ENCODE assay signal across 9 mouse cellular contexts in genomic region chr3:20130456-20131349, GRCm38 (mm10). TPM values are rescaled to one million over a fixed set of nuclear protein-coding genes. Genes with fewer than 3 reads are reported as not detected.
DNase-seq lines count a peak whose midpoint lies in the region; ATAC-seq lines count a peak whose summit lies in the region.
"Had no signal": no experiment of that assay in that cellular context is flagged by ENCODE, and none has a peak within 500 bp of the region (broad histone marks: within the 10 kb centered on the region; RNA-seq: fewer than 3 reads in every experiment).

No protein-coding gene starts in this region.

- H3K4me2 ChIP-seq in limb, embryonic 12.5 days: no peak overlapping the region
- H3K4me2 ChIP-seq in embryonic facial prominence, embryonic 13.5 days: no peak overlapping the region
- H3K4me2 ChIP-seq in heart, embryonic 16.5 days (ENCODE audit: low read depth, low read length): no peak overlapping the region
- no peak overlapping the region for H3K4me2 ChIP-seq in intestine, embryonic 15.5 days (replicated peaks)

- H3K36me3 ChIP-seq in limb, embryonic 12.5 days: no peaks in the 10 kb centered on the region; the same call in 1 of the 2 replicates
- peaks cover 13% of the 10 kb centered on the region for H3K36me3 ChIP-seq in limb, embryonic 10.5 days
- H3K36me3 ChIP-seq in embryonic facial prominence, embryonic 13.5 days: peaks cover 2% of the 10 kb centered on the region; the same call in 1 of the 2 replicates
- H3K36me3 ChIP-seq in heart, embryonic 16.5 days (ENCODE audit: control insufficient read depth, insufficient read depth): peaks cover 44% of the 10 kb centered on the region
- H3K36me3 ChIP-seq in megakaryocyte, embryonic 14.5 days (replicated peaks; ENCODE audit: low read length): peaks cover 91% of the 10 kb centered on the region
- H3K36me3 ChIP-seq in intestine, embryonic 15.5 days: no peaks in the 10 kb centered on the region

- ATAC-seq in limb, embryonic 12.5 days (ENCODE audit: insufficient number of reproducible peaks, insufficient read depth, low FRiP score, low TSS enrichment, low read depth): peak; percentile 65; the same call in 1 of the 2 replicates
- ATAC-seq in embryonic facial prominence, embryonic 13.5 days (ENCODE audit: insufficient number of reproducible peaks, insufficient read depth, low FRiP score, low TSS enrichment, low read depth): peak; percentile 65; the same call in 1 of the 2 replicates
- ATAC-seq in heart, embryonic 16.5 days (replicated peaks; ENCODE audit: extremely low read depth, insufficient read depth, low FRiP score): peak; percentile 83
- ATAC-seq in megakaryocyte-erythroid progenitor cell, adult 5-6 weeks (replicated peaks; ENCODE audit: low FRiP score, low TSS enrichment, poor library complexity, severe bottlenecking): no peak; the same call in 1 of the 2 replicates
- no peak for ATAC-seq in intestine, embryonic 15.5 days
- ATAC-seq: liver, postnatal 0 days had no signal

- no peaks in the 10 kb centered on the region for H3K27me3 ChIP-seq in limb, embryonic 12.5 days
- H3K27me3 ChIP-seq in limb, embryonic 10.5 days (ENCODE audit: low read depth, poor library complexity, severe bottlenecking): no peaks in the 10 kb centered on the region
- no peaks in the 10 kb centered on the region for H3K27me3 ChIP-seq in embryonic facial prominence, embryonic 13.5 days
- no peaks in the 10 kb centered on the region for H3K27me3 ChIP-seq in heart, embryonic 16.5 days (ENCODE audit: control insufficient read depth, insufficient read depth, low read length)
- H3K27me3 ChIP-seq in megakaryocyte, embryonic 14.5 days (replicated peaks): no peaks in the 10 kb centered on the region
- H3K27me3 ChIP-seq in intestine, embryonic 15.5 days (replicated peaks): no peaks in the 10 kb centered on the region

- WGBS in limb, embryonic 12.5 days: 92% methylated on average over 8 of the region's 8 CpGs
- 87% methylated on average over 8 of the region's 8 CpGs for WGBS in limb, embryonic 10.5 days
- 87% methylated on average over 8 of the region's 8 CpGs for WGBS in embryonic facial prominence, embryonic 13.5 days
- WGBS in heart, embryonic 16.5 days: 48% methylated on average over 8 of the region's 8 CpGs
- WGBS in intestine, embryonic 15.5 days: 89% methylated on average over 8 of the region's 8 CpGs

- H3K4me1 ChIP-seq in limb, embryonic 12.5 days (replicated peaks): no peaks in the 10 kb centered on the region
- no peaks in the 10 kb centered on the region for H3K4me1 ChIP-seq in limb, embryonic 10.5 days
- no peaks in the 10 kb centered on the region for H3K4me1 ChIP-seq in embryonic facial prominence, embryonic 13.5 days
- H3K4me1 ChIP-seq in heart, embryonic 16.5 days (ENCODE audit: control insufficient read depth, insufficient read depth, low read length): peaks cover 52% of the 10 kb centered on the region
- H3K4me1 ChIP-seq in megakaryocyte, embryonic 14.5 days: peaks cover 60% of the 10 kb centered on the region
- no peaks in the 10 kb centered on the region for H3K4me1 ChIP-seq in intestine, embryonic 15.5 days (replicated peaks)

- no peak overlapping the region for H3K27ac ChIP-seq in limb, embryonic 12.5 days
- H3K27ac ChIP-seq in limb, embryonic 10.5 days: no peak overlapping the region
- no peak overlapping the region for H3K27ac ChIP-seq in embryonic facial prominence, embryonic 13.5 days
- H3K27ac ChIP-seq in heart, embryonic 16.5 days (ENCODE audit: low read length): peak overlapping the region; percentile 83
- H3K27ac ChIP-seq in intestine, embryonic 15.5 days: no peak overlapping the region

- H3K4me3 ChIP-seq in limb, embryonic 12.5 days (replicated peaks): no peak overlapping the region
- H3K4me3 ChIP-seq in limb, embryonic 10.5 days: no peak overlapping the region
- H3K4me3 ChIP-seq in embryonic facial prominence, embryonic 13.5 days: no peak overlapping the region
- H3K4me3 ChIP-seq in heart, embryonic 16.5 days (ENCODE audit: low read length): no peak overlapping the region
- H3K4me3 ChIP-seq in megakaryocyte, embryonic 14.5 days (replicated peaks): peak overlapping the region; percentile 76
- H3K4me3 ChIP-seq in intestine, embryonic 15.5 days (replicated peaks): no peak overlapping the region

- DNase-seq in limb, embryonic 10.5 days (ENCODE audit: low spot score): no peak
- no peak for DNase-seq in adrenal gland, adult 18-20 months (ENCODE audit: low spot score in 2 of 2)
- DNase-seq: liver, postnatal 0 days had no signal

- H3K9me3 ChIP-seq in limb, embryonic 12.5 days: no peaks in the 10 kb centered on the region
- no peaks in the 10 kb centered on the region for H3K9me3 ChIP-seq in limb, embryonic 10.5 days (replicated peaks)
- no peaks in the 10 kb centered on the region for H3K9me3 ChIP-seq in embryonic facial prominence, embryonic 13.5 days
- H3K9me3 ChIP-seq in heart, embryonic 16.5 days (replicated peaks; ENCODE audit: control insufficient read depth, low read length): no peaks in the 10 kb centered on the region
- no peaks in the 10 kb centered on the region for H3K9me3 ChIP-seq in megakaryocyte, embryonic 14.5 days
- no peaks in the 10 kb centered on the region for H3K9me3 ChIP-seq in intestine, embryonic 15.5 days

- H3K9ac ChIP-seq in limb, embryonic 12.5 days (replicated peaks): no peak overlapping the region
- no peak overlapping the region for H3K9ac ChIP-seq in embryonic facial prominence, embryonic 13.5 days
- H3K9ac ChIP-seq in heart, embryonic 16.5 days (ENCODE audit: low read length): peak overlapping the region; percentile 45; the same call in 1 of the 2 replicates
- H3K9ac ChIP-seq in intestine, embryonic 15.5 days: no peak overlapping the region
- H3K9ac ChIP-seq: liver, postnatal 0 days had no signal

RNA-seq across cellular contexts. Expression of gene Gyg, which starts 24.4 kb away (rescaled TPM):
- 33.6 and 34.9 TPM in 2 replicates for polyA plus RNA-seq in limb, embryonic 12.5 days (2016; fragmentation: Nextera tagmentation; extraction: Ambion mirVana)
- polyA plus RNA-seq in limb, embryonic 10.5 days (2016; fragmentation: Nextera tagmentation; extraction: Ambion mirVana): 43.1 and 44.2 TPM in 2 replicates
- 36.4 and 36.5 TPM in 2 replicates for polyA plus RNA-seq in embryonic facial prominence, embryonic 13.5 days (2015; fragmentation: Nextera tagmentation; extraction: Ambion mirVana)
- polyA plus RNA-seq in heart, embryonic 16.5 days (2015; fragmentation: Nextera tagmentation; extraction: Ambion mirVana): 457 and 496 TPM in 2 replicates
- polyA plus RNA-seq in megakaryocyte, embryonic 14.5 days (2012; ENCODE audit: insufficient read depth, low replicate concordance): 10.6 and 14.8 TPM in 2 replicates
- total RNA-seq in megakaryocyte-erythroid progenitor cell, adult 5-6 weeks (2014; fragmentation: Nextera tagmentation): 45.3 and 59.7 TPM in 2 replicates
- 19.5 and 26.3 TPM in 2 replicates for total RNA-seq in megakaryocyte-erythroid progenitor cell, adult 5-6 weeks (2017)
- 47.4 and 49.0 TPM in 2 replicates for polyA plus RNA-seq in intestine, embryonic 15.5 days (2015; fragmentation: Nextera tagmentation; extraction: Ambion mirVana)
- 100 to 1,000 TPM; 100 to 127 TPM for total RNA-seq in adrenal gland, adult 18-20 months (2021)

Comparison
In these comparisons a context has a peak if more than half of its experiments do, and no peak if none do; other contexts are left out.
1. ATAC-seq: peak in limb, embryonic 12.5 days (single experiment), embryonic facial prominence, embryonic 13.5 days (single experiment) and heart, embryonic 16.5 days (single experiment); none in megakaryocyte-erythroid progenitor cell, adult 5-6 weeks (single experiment) and intestine, embryonic 15.5 days (single experiment).